Mouse (Mus musculus): Measurements from ENCODE around the gene Plekhg2.

Plekhg2 gene

GRCm38 (mm10) chr7:28383606-28384005 is 11.2 kb upstream of the Plekhg2 start:
- no peak for DNase-seq (ENCODE audit: extremely low read depth, insufficient read length, low spot score)

- peak; percentile 75 for DNase-seq (ENCODE audit: extremely low read depth, insufficient read length, low spot score)
Observed at GRCm38 (mm10) chr7:28382981-28383396, 10.6 kb upstream of the Plekhg2 start.

GRCm38 (mm10) chr7:28382347-28382951 is 10.1 kb upstream of the Plekhg2 start:
- DNase-seq (ENCODE audit: extremely low read depth, insufficient read length, low spot score): no peak

- DNase-seq (ENCODE audit: extremely low read depth, insufficient read length, low spot score): peak; percentile 82
Observed at GRCm38 (mm10) chr7:28381938-28382337, 9.5 kb upstream of the Plekhg2 start.

- DNase-seq (ENCODE audit: extremely low read depth, insufficient read length, low spot score): peak; percentile 87
Observed at GRCm38 (mm10) chr7:28381017-28381790, 8.8 kb upstream of the Plekhg2 start.

- DNase-seq (ENCODE audit: extremely low read depth, insufficient read length, low spot score): no peak
Observed at GRCm38 (mm10) chr7:28380237-28381016, 8.0 kb upstream of the Plekhg2 start, which contains the start of gene Zfp36. TSS of gene Zfp36 (minus strand) at chr7:28380253.

GRCm38 (mm10) chr7:28378769-28379651 is 6.6 kb upstream of the Plekhg2 start:
- DNase-seq (ENCODE audit: extremely low read depth, insufficient read length, low spot score): peak; percentile 93

- DNase-seq (ENCODE audit: extremely low read depth, insufficient read length, low spot score): peak; percentile 74
Observed at GRCm38 (mm10) chr7:28378066-28378690, 5.8 kb upstream of the Plekhg2 start.

- DNase-seq (ENCODE audit: extremely low read depth, insufficient read length, low spot score): no peak
Observed at GRCm38 (mm10) chr7:28377190-28378065, 5.0 kb upstream of the Plekhg2 start.

GRCm38 (mm10) chr7:28376011-28376771 is 3.8 kb upstream of the Plekhg2 start:
- peak; percentile 83 for DNase-seq (ENCODE audit: extremely low read depth, insufficient read length, low spot score)

GRCm38 (mm10) chr7:28375176-28375921 is 3.0 kb upstream of the Plekhg2 start:
- DNase-seq (ENCODE audit: extremely low read depth, insufficient read length, low spot score): peak; percentile 94

- no peak for DNase-seq (ENCODE audit: extremely low read depth, insufficient read length, low spot score)
Observed at GRCm38 (mm10) chr7:28374647-28375046, 2.2 kb upstream of the Plekhg2 start.

GRCm38 (mm10) chr7:28373891-28374495 is 1.6 kb upstream of the Plekhg2 start:
- DNase-seq (ENCODE audit: extremely low read depth, insufficient read length, low spot score): no peak

- DNase-seq (ENCODE audit: extremely low read depth, insufficient read length, low spot score): no peak
Observed at GRCm38 (mm10) chr7:28373131-28373581, 757 bp upstream of the Plekhg2 start.

- DNase-seq (ENCODE audit: extremely low read depth, insufficient read length, low spot score): peak; percentile 61
Observed at GRCm38 (mm10) chr7:28371514-28371989, 847 bp downstream of the Plekhg2 start.

- no peak for DNase-seq (ENCODE audit: extremely low read depth, insufficient read length, low spot score)
Observed at GRCm38 (mm10) chr7:28370977-28371513, 1.4 kb downstream of the Plekhg2 start.

GRCm38 (mm10) chr7:28370051-28370450 is 2.3 kb downstream of the Plekhg2 start:
- DNase-seq (ENCODE audit: extremely low read depth, insufficient read length, low spot score): no peak

Measured in 3134 (cell line).